Mouse (Mus musculus): ENCODE data around the gene Med27.
A peak's percentile ranks its signal among the peaks of the same experiment; 100 is the strongest.

DNA sequence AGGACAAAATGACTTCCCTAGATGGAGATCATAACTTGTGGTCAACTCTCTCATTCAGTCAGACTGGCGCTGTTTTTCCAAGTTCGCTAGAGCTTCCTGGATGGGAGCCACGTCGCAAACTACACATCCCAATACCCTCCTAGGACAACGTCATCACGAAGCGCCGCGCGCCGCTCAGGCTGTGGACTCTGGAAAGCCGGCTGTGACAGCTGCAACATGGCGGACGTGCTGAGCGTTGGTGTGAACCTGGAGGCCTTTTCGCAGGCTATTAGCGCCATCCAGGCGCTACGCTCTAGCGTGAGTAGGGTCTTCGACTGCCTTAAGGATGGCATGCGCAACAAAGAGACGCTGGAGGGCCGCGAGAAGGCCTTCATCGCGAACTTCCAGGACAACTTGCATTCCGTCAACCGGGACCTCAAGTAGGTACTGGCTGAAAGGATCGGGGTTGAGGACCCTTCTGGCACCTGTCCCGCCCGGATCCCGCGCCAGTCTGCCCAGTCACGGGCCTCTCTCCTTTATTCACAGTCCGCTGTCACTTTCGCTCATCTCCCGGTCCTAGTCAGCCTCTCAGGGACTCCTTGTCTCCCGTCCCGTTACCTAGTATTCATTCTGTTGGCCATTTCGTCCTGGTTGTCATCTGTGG is at the start of gene Med27:
- TF ChIP-seq POLR2A (IDR thresholded peaks at IDR 0.05; ENCODE audit: control insufficient read depth, extremely low read depth, insufficient read depth, low read length, poor library complexity) (peak; percentile 53), CTCF (IDR thresholded peaks at IDR 0.05; ENCODE audit: borderline replicate concordance, control insufficient read depth, extremely low read depth, insufficient read depth, low read length, poor library complexity) (peak; percentile 29; the same call in 1 of the 2 replicates)
